Mouse (Mus musculus) natural killer cell, adult 2 months (primary cell): ENCODE data around the gene Sec61a2.

Source experiments
- DNase-seq, 2 experiments: peaks; one replicate each; pipeline ENCODE4 v3.0.0; 2022; ENCODE audit warnings: low spot score in 2 of 2

Sec61a2 gene

DNA sequence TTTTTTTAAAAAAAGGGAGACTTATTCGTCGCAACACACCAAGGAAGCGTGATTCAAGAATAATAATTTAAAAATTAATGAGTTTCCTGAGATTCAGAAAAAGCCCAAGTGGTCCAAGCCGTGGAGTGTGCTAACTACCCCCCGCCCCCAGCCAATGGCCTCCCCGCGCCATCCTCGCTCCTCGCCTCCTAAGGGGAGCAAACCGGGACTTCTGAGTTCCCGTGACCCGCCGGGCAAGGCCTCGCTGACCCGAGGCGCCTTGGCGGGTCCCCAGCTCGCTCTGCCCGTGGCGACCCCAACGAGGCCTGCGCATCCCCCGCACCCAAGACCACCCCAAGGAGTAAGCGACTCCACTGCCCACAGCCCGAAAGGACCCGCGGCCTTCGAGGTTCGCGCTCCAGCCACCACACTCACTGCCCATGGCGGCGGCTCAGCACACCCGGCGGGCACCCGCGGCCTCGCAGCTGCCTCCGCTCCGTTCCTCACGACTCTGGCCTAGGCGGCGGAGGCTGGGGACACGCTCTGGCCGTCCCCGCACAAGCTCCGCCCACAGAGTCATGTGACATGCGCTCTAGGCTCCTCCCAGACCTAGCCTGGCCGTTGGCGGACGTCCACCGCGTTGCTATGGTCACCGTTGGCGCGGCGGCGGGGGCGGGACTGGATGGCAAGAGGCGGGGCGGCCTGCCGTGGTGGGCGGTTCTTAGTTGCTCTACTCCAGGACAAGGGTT is at the start of gene Sec61a2:
Sec61a2 (minus strand) TSS at position 590 of the 728 bp plus-strand sequence.
- peak; percentile 98 to 99 for DNase-seq

DNA sequence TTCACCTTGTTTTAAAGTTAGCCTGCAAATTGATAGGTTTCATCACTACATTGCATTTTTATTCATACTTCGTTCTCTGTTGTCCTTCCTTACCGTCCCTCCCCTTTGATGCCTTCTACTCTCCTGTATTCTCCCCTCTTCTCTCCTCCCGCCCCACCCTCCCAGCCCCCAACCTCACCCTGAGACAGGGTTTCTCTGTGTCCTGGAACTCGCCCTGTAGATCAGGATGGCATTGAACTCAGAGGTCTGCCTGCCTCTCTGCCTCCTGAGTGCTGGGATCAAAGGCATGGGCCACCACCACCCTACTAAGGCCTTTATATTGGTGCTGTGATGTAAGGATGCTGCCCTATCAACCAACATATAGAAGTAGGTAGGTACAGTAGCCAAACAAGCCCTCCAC is 47.8 kb upstream of the Sec61a2 start:
- DNase-seq, result no peak

DNA sequence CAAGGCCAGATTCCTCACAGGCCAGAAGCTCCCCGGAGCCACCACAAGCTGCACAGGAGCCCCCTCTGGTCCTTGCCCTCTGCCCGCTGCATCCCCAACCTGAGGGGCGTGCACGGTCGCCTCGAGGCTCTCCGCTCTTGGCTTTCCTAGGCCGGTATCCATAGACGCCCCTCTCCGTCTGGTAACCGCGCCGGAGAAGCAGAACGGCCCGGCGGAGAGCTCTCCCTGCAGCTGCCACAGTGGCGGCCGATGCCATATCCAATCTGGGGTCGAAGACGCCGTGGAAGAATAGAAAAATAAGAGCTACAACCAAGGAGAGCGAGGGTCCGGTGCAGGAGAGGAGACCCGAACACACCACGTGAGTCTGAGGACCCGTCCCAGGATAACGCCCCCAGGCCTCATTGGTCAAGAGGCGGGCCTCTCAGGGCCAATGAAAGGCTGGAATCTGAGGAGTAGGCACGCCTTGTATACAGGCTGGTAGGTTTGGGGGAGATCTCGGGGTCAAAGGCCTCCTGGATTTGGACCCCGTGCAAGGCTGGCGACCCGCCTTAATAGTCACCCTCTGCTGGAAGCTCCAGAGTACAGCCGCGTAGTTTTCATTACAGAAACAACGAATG is 47.3 kb upstream of the Sec61a2 start, which contains the start of gene Dhtkd1:
Dhtkd1 (minus strand) TSS at position 377 of the 617 bp plus-strand sequence.
- peak in 1 of 2 experiments; percentile 4 for DNase-seq

DNA sequence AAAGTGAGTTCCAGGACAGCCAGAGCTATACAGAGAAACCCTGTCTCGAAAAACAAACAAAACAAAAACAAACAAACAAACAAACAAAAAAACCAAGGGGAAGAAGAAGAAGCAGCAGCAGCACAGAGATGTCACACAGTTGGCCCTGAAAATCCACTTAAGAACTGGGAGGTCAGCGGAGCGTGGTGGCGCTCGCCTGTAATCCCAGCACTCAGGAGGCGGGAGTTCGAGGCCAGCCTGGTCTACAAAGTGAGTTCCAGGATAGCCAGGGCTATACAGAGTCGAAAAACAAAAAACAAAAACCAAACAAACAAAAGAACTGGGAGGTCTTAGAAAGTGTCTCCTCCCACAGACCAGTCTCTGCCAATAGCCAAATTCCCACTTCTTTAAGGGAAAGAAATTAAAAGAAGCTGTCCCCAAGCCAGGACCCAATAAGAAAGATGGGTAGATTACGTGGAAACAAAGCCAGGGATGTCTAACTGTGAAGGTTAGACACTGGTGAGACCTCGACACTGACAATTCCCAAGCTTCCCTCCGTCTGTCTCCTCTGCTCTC is 46.7 kb upstream of the Sec61a2 start:
- DNase-seq, result no peak

DNA sequence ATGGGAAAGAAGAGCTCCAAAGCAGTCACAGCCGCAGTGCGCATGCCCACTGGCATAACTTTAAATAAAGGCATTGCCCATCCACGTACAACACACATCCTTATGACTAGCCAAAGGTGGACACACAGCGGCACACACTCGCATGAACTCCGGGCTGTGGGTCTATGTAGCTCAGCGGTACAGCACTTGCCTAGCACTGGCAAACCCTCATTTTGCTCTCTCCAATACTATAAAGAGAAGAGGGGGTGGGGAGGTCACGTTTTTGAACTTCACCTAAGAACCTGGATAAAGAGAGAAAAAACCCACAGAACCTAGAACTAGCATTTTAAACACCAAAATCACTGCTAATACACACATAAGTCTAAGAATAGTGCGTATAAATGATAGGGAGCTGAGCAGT is 45.7 kb upstream of the Sec61a2 start:
- no peak for DNase-seq

DNA sequence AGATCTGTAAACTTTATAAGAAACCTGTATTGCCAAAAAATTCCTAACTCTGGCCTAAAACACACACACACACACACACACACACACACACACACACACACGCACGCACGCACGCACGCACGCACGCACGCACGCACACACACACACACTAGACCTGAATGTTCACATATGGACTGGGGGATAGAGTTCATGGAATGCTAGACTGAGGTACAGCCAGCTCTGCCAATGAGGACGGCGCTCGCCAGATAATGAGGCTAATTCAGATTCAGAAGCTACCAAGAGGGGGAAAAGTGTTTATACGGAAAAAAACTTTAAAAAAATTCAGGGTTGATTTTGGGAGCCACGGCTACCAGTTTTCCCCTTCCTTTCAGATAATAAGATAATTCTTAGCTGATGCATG is 44.7 kb upstream of the Sec61a2 start:
- DNase-seq, result no peak

DNA sequence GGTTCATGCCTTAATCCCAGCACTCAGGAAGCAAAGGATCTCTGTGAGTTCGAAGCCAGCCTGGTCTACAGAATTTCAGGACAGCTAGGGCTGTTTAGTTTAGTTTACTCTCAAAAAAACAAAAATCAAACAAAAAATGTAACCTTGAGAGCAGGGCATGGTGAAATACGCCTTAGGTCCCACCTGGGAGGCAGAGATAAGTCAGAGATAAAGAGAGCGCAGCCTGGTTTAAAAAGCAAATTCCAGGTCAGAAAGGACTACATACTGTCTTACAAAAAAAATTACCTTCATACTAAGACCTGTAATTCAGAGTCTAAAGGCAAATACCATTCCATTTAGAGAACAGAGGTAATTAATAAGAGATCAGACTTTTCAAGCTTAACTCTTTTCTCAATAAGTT is 44.1 kb upstream of the Sec61a2 start:
- DNase-seq, result no peak

DNA sequence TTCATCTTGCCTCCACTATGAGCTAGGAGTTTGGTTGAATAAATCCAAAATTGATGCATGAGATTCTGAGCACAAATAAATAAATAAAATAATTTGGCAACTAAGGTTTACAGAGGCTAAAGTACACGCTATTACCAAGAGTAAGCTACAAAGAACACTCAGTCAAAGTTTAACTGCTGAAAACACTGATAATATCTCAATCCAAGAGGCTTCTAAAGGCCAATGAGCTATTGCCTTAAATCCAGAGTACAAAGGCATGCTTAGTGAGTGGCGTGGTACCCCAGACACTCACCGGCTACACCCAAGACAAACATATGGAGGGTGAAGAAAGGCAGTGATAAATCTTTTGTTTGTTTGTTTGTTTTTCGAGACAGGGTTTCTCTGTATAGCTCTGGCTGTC is 41.3 kb upstream of the Sec61a2 start:
- DNase-seq, result no peak

DNA sequence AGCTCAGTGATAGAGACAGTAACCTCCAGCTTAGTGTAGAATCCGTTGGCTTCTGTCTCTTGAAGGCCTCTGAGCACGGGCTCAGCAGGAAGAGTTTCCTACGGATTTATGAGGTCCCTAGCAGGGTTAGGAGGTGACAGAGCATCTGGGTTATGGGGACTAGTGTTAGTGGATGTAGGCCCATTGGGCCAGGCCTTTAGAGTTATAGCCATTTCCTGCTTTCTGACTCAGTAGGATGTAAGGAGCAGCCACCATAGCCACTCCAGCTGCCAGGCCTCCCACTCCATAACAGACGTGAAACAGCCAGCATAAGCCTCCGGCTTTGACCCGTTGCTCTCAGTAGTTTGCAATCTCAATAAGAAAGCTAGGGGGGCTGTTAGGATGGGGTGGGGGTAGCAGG is 40.8 kb upstream of the Sec61a2 start:
- no peak for DNase-seq

DNA sequence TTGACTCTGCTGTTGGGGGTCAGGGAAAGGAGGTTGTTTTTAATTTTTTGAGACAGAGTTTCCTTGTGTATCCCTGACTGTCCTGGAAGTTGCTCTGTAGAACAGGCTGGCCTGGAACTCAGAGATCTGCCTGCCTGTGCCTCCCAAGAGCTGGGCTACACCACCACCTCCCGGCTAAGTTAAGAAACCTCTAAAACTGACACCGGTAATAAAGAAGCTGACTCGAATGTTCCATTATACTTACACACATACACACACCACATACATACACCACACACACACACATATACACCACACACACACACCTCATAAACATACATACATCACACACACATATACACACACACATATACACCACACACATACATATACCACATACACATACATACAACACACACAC is 39.7 kb upstream of the Sec61a2 start:
- DNase-seq, result no peak

DNA sequence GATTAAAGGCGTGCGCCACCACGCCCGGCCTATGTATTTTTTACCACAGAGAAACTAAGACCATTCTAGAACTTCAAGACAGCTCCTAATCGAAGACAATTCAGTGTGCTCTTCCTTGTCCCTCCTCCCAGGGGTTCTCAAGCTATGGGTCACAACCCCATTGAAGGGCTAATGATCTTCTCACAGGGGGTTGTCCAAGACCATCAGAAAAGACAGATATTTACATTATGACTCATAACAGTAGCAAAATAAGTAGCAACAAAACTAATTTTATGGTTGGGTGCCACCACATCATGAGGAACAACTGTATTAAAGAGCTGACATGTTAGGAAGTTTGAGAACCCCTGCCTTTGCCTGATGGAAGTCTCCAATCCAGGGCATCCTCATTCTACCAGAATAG is 36.7 kb upstream of the Sec61a2 start:
- DNase-seq, result no peak

DNA sequence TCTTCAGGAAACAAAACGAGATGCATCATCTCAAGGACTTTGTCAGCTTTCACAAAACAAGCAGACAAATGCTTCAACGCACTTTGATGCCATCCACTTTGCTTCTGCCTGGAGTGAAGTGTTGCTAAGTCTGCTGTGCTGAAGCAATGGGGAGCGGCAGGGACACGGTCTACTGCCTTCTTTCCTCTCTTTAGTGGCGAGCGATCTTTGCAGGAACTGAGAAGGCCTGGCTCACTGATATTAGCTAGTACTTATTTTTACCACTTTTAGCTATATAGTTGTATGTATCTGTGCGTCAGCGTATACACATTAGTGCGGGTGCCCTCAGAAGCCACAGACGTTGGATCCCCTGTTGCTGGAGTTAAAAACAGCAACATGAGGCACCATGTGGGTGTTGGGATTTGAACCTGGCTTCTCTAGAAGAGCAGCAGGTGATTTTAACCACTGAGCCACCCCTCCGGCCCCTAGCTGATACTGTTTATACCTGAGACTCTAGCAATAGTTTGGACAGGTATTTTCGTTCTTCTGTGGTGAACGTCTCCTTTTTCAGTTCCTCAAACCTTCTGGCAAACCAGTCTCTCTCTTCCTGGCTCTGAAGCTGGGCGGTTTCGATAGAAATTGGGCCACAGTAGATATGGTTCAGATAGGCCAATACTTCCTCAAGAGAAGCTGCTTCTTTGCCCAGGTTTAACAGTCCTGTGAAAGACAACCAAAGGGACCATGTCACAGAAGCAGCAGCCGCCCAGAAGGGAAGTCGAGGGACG is 35.2 kb upstream of the Sec61a2 start:
- DNase-seq, result peak in 1 of 2 experiments; percentile 48

DNA sequence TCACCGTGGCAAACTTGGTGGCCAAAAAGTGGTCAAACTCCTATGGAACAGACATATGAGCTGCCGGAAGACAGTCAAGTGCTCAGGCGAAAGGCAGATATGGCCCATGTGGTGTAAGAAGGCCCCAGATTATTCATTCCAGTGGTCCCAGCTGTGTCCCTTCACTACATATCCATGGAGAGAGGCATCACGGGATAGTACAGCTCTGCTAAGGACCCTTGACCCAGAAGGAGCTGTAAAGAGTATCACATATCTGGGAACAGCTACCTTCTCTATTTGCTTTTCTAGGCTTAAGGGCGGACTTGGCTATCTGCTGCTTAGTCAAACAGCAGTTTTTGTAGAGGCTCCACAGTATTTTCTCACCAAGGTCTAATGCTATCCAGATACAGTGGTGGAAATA is 34.6 kb upstream of the Sec61a2 start:
- DNase-seq, result no peak

DNA sequence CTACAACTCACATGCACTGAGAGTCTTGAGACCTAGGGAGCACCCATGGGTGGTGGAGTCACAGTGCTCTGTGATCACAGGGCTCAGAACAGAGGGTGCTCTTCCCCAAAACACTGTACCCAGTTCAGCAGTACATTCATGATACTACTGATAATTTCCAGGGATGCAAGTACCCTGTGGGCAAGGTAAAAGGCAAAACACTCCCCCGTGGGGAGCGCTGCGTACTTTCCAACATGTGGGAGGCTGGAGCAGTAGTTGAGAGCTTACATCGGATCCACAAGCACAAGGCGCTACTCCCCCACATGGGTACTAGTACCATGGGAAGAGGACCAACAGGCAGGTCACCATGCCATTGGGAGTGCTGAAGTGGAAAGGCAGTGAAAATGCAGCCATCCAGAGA is 32.2 kb upstream of the Sec61a2 start:
- no peak for DNase-seq

DNA sequence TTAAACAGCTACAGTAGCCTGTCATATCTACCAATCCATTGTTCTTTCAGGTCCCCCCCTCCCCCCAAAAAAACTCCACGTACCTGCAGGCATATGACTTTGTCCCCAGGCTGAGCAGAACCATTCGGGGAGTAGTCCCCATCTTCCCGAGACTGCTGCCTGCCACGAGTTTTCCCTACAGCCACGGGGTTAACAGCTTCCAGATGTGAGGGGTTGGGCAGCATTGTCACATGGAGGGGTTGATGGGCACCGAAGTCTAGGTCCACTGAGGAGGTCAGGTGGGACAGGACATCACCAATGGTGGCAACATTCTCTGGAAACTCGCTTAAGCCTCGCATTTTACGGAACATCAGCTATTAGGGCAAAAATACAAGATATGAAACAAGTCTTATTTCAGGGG is 28.6 kb upstream of the Sec61a2 start:
- DNase-seq, result no peak

DNA sequence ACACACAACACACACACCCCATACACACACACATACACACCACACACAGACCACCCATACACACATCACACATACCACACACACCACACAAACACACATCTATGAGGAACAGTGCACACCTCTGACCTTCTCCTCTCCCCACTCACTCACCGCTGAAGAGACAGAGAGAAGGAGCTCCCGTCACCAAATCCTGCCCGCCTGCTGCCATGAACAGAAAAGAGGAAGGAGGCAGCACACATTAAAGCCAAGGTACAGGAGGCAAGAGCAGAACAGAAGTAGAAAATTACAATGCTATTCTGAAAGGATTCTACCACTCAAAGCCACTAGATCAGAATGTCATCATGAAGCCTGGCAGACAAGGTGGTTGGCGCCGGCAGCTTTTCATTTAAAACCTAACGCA is 27.6 kb upstream of the Sec61a2 start:
- DNase-seq, result no peak

DNA sequence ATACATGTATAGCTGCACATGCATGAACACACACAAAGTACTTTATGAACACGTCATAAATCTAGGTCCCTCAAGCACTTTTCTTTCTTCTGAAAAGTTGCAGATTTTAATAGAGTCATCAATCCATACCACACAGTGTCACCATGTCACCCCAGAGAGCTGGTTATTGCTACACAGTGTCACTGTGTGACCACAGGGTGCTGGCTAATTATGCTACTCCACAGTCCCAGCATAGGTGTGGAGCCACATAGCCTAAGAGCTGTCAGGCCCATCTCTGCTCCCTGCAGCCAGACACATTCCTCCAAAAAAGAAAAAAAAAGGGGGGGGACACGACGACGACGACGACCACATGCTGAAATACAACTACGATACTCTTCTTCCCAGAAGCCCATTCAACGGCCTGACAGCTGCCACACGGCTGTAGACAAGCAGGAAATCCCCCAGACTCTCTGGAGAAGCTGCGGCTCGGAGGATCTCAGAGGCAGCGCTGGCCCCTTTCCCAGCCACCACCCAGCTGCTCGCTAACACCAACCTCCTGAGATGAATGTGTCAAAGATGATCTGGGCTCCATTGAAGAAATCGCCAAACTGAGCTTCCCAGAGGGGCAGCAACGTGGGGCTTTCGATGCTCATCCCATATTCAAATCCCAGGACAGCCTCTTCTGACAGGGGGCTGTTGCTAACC is 16.2 kb upstream of the Sec61a2 start:
- DNase-seq, result no peak

DNA sequence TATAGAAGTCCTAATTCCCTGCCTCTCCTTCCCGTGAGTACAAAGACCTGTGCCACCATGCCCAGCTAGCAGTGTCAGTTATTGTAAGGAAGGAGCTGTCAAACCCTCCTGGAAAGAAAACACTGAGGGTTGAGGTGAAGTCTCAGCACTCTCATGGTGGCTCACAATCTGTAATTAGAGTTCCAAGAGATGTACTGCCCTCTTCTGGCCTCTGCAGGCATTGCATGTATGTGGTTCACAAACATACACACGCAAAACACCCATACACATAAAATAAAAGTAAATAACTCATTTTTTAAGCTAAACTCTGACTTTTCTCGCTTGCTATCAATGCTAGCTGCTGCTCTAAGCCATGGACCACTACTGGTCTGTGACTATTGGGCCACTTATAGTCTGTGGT is 11.4 kb upstream of the Sec61a2 start:
- DNase-seq, result peak; percentile 37 to 55

DNA sequence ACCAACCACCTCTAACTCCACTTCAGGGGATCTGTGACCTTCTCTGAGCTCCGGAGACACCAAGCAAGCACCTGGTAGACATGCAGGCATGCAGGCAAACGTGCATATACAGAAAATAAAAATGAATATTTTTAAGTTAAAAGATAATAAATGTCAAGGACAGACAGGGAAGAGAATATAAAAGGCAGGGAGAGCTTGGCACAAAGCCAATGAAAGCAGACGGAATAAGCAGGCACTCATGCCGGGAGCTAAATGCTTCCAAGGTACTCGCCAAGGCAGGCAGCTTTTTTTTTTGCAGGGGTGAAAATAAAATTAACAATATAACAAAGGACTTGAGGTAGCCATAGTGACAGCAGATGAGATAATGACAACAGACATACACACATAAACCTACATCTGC is 10.9 kb upstream of the Sec61a2 start:
- DNase-seq, result no peak

DNA sequence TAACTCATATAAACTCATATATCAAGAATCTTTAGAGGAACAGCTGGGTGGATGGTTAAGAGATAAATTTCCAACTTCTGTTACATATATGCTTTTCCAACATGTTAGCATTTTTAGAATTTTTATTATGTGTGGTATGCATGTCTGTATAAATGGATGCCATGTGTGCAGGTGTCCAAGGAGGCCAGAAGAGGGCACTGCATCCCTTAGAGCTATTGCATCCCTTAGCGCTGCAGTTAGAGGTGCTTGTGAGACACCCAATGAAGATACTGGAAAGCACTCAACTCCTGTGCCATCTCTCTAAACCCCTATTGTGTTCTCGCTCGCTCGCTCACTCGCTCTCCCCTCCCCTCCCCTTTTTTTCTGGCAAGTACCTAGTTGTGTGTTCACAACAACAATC is 4.9 kb upstream of the Sec61a2 start:
- peak in 1 of 2 experiments; percentile 16 for DNase-seq

DNA sequence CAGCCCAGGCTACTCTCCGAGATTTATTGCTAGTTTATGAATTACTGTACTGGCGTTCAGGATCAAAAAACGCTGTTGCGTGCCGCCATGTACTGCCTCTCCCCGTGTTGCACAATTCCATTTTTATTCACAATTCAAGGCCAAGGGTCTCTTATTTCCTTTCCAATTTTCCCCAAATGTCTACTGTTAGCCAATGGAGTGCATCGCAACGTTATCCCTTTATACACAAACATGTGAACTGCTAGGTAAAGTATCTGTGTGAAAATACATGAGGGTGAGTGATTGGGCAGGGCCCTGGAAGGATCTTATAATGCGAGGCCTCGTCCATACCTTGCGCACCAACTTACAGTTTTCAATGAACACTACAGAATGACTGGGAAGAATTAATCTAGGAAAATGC is 936 bp downstream of the Sec61a2 start:
- no peak for DNase-seq

DNA sequence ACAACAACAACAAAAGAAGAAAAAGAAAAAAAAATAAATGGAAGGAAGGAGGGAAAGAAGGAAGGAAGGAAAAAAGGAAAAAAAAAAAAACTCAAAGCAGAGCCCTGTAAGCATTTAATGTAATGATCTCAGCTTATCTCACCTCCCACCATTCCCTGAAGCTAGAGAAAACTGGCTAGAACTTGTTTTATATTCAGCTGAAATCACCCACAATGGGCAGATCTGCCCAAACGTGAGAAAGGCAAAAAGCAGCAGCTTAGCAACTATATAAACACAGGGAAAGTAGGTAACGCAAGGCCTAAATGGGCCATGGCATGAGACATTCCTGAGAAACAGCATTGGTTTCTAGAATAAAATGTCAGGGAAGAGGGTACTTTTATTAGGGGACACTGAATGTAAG is 5.8 kb downstream of the Sec61a2 start:
- no peak for DNase-seq
